Mouse (Mus musculus) B cell, adult 62 days (primary cell): ENCODE results near the gene Fam213b. TPM values are rescaled to one million over a fixed set of nuclear protein-coding genes. Genes with fewer than 3 reads are reported as not detected.

ENCODE experiments used
- total RNA-seq: library from RNA; stranded (reverse); gene quantifications from 4 replicates; pipeline ENCODE4 v1.2.4, GENCODE M21; 2023

Fam213b gene
- total RNA-seq = 1.6 to 2.6 TPM (median 1.9 TPM) in 4 replicates

GRCm38 (mm10) chr4:154898506-154899446 lies at the start of gene Fam213b:
Fam213b (minus strand) TSS chr4:154899135.

DNA sequence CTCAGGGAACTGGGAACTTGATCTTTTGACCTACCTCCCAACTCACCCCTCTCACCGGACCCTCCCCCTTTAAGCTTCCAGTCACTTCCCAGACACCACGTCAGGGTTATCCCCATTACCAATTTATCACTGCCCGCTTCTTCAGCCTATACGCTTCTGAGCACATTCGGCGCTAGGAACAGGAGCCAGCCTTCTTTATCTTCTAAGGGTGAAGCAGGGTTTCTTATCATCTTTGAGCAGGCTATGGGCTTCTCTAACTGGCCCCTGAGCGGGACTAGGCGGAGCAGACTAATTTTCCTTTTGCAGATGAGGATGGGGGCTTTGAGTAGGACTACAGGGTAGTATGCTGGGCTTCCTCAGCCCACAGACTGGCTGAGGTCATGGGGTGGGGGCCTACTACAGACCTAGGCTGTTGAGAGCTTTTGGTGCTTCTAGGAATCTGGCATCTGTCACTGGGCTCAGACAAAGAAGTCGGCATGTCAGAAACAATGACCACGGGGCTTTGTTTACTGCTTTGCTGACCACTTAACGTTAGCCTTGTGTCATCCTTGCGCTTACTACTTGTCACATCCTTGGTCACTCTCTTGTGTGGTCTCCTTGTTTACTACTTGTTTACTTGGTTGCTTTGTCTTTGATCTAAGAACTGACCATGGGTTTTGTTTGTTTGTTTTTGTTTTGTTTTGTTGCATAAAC lies 29.6 kb upstream of the Fam213b start, which contains the start of gene Tnfrsf14:
Tnfrsf14 (minus strand) TSS at position 169 of the 693 bp plus-strand sequence.

DNA sequence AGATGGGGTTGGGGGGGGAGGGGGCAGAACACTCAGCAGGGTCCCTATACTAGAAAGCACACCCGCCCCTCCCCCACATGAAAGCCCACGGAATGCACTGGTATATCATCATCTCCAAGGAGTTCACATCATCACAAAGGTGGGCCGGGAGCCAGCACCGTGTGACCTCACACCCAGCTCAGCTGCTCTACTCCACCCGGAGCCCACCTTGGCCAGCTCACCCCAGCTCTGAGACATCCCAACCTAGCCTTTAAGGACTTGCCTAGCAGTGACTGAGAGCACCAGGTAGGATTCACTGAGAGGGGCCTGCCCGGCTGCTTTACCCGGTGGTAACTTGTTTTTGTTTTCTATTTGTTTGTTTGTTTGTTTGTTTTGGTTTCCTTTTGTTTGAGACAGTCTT lies 29.5 kb downstream of the Fam213b start, which contains the start of gene Mmel1:
Mmel1 (plus strand) TSS at position 146 of the 400 bp plus-strand sequence.

Other genes starting within 250 kb of the Fam213b start
- not detected in 4 replicates for gene Actrt2, start 231.3 kb downstream of the Fam213b start, total RNA-seq
- gene Ttc34, start 61.7 kb downstream of the Fam213b start, total RNA-seq = not detected in 4 replicates
- gene Mmel1, start 29.6 kb downstream of the Fam213b start, total RNA-seq = not detected in 4 replicates
- 39.2 to 57.8 TPM (median 46.8 TPM) in 4 replicates for gene Tnfrsf14, start 29.4 kb upstream of the Fam213b start, total RNA-seq
- gene Hes5, start 61.8 kb upstream of the Fam213b start, total RNA-seq = 8.1 to 11.6 TPM (median 10.1 TPM) in 4 replicates
- gene Pank4, start 65.0 kb upstream of the Fam213b start, total RNA-seq = 85.4 to 93.1 TPM (median 87.3 TPM) in 4 replicates
- 0.16 to 0.91 TPM in 2 of 4 replicates, not detected in the others for gene Plch2, start 157.6 kb upstream of the Fam213b start, total RNA-seq
- 8.1 to 10.3 TPM (median 9.6 TPM) in 4 replicates for gene Pex10, start 167.9 kb upstream of the Fam213b start, total RNA-seq
- 46.4 to 49.9 TPM (median 48.5 TPM) in 4 replicates for gene Rer1, start 187.2 kb upstream of the Fam213b start, total RNA-seq
- gene Morn1, start 187.4 kb upstream of the Fam213b start, total RNA-seq = 2.7 to 5.3 TPM (median 3.9 TPM) in 4 replicates